Comparison of ENCODE assay signal across 8 mouse cellular contexts in the genomic region with DNA sequence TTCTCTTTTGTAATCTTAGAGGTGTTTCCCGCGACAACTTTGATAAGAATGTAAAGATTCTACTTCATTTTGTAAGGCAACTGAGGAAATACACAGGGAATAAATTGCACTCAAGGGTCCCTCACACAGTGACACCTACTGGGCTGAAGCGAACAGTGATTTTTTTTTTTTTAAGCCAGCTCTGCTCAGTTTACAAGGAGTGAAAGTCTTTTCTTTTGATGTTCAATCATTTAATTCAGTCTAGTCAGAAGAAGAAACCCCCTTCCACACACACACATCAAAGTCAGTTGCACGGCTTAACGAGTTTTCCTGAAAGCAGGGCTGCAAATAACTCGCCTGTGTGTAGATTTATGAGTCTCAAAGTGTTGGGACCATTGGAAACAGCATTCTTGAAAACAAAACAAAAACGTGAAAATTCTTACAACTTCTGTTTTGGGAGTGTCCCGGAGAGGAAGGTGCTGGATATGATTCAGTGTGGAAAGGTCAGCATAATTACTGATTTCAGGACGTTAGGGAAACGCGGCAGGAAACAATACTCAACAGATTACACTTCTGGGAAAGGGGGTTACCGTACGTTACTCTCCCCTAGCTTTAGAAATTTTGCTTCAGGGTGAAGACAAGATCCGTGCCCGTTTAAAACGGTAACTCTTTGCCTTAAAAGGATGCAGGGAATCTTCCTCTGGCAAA. TPM values are rescaled to one million over a fixed set of nuclear protein-coding genes. Genes with fewer than 3 reads are reported as not detected.
A peak's percentile ranks its signal among the peaks of the same experiment; 100 is the strongest.
DNase-seq lines count a peak whose midpoint lies in the region; ATAC-seq and TF ChIP-seq lines count a peak whose summit lies in the region.

A gene (plus strand): TSS at position 588 of the 687 bp plus-strand sequence.

- no peaks in the 10 kb centered on the region for H3K4me1 ChIP-seq in thymus, adult 2 months (replicated peaks; ENCODE audit: control insufficient read depth, insufficient read depth, low read length)
- no peaks in the 10 kb centered on the region for H3K4me1 ChIP-seq in embryonic facial prominence, embryonic 15.5 days
- H3K4me1 ChIP-seq in midbrain, embryonic 11.5 days (ENCODE audit: control insufficient read depth, insufficient read depth, low read length), result 0 out of 2 replicates have a peak, but pooled peaks cover 2% of the 10 kb centered on the region

- H3K4me2 ChIP-seq in embryonic facial prominence, embryonic 15.5 days (replicated peaks), result peak within 1 kb of the TSS; percentile 62
- H3K4me2 ChIP-seq in midbrain, embryonic 11.5 days, result peak within 1 kb of the TSS; percentile 77

- H3K4me3 ChIP-seq in thymus, adult 2 months (ENCODE audit: control insufficient read depth, insufficient read depth, low read length), result no peak within 1 kb of the TSS
- peak within 1 kb of the TSS; percentile 63 for H3K4me3 ChIP-seq in embryonic facial prominence, embryonic 15.5 days (replicated peaks)
- peak within 1 kb of the TSS; percentile 47 for H3K4me3 ChIP-seq in midbrain, embryonic 11.5 days (ENCODE audit: low read depth, low read length)

- intact Hi-C loops in heart, postnatal 10 days (cut with DNase I), result loop anchor here (2.0 to 5.0 kb wide), 3 partner anchors 193 to 627 kb away; no protein-coding TSS in a partner anchor
- intact Hi-C loops in left cerebral cortex, postnatal 14 days (cut with DNase I), result loop anchor here (5.0 to 10.0 kb wide), 2 partner anchors 191 to 627 kb away; no protein-coding TSS in a partner anchor

- H3K36me3 ChIP-seq in thymus, adult 2 months (ENCODE audit: control insufficient read depth, insufficient read depth, low read length), result no peaks in the 10 kb centered on the region
- no peaks in the 10 kb centered on the region for H3K36me3 ChIP-seq in embryonic facial prominence, embryonic 15.5 days
- H3K36me3 ChIP-seq in midbrain, embryonic 11.5 days (ENCODE audit: control insufficient read depth, insufficient read depth, low read length), result no peaks in the 10 kb centered on the region

- no peak for ATAC-seq in embryonic facial prominence, embryonic 15.5 days (ENCODE audit: insufficient number of reproducible peaks, low FRiP score, low TSS enrichment, low read depth)
- ATAC-seq in midbrain, embryonic 11.5 days (ENCODE audit: low FRiP score), result peak; percentile 15

- TF ChIP-seq CTCF in thymus, adult 2 months (IDR thresholded peaks at IDR 0.05; ENCODE audit: borderline replicate concordance, control insufficient read depth, extremely low read depth, insufficient read depth, low read length, poor library complexity), result no peak

- 3% methylated on average over 16 of the region's 16 CpGs for WGBS in thymus, adult 2 months
- 1% methylated on average over 16 of the region's 16 CpGs for WGBS in embryonic facial prominence, embryonic 15.5 days
- 1% methylated on average over 16 of the region's 16 CpGs for WGBS in midbrain, embryonic 11.5 days

- H3K27me3 ChIP-seq in thymus, adult 2 months (ENCODE audit: control insufficient read depth, insufficient read depth, low read length), result no peaks in the 10 kb centered on the region
- H3K27me3 ChIP-seq in embryonic facial prominence, embryonic 15.5 days, result no peaks in the 10 kb centered on the region
- H3K27me3 ChIP-seq in midbrain, embryonic 11.5 days (ENCODE audit: control insufficient read depth, insufficient read depth, low read length), result no peaks in the 10 kb centered on the region

- DNase-seq in thymus, postnatal 0 days (ENCODE audit: low spot score), result peak; percentile 3
- no peak for DNase-seq in thymus, adult 2 months
- DNase-seq in heart, postnatal 10 days, result peak; percentile 25 to 40
- DNase-seq in left cerebral cortex, postnatal 14 days (ENCODE audit: low spot score in 2 of 2), result peak in 1 of 2 experiments; percentile 12
- DNase-seq in midbrain, embryonic 11.5 days (ENCODE audit: low spot score, missing footprints), result peak; percentile 95
- DNase-seq in urinary bladder, postnatal 4 days (ENCODE audit: low spot score in 2 of 2), result no peak
- no peak for DNase-seq in urinary bladder, postnatal 14 days (ENCODE audit: low spot score)

- H3K9me3 ChIP-seq in embryonic facial prominence, embryonic 15.5 days (replicated peaks), result no peaks in the 10 kb centered on the region
- H3K9me3 ChIP-seq in midbrain, embryonic 11.5 days (ENCODE audit: control insufficient read depth, low read length), result no peaks in the 10 kb centered on the region

- no peak within 1 kb of the TSS for H3K27ac ChIP-seq in thymus, adult 2 months (ENCODE audit: control insufficient read depth, insufficient read depth, low read length)
- peak within 1 kb of the TSS; percentile 83 for H3K27ac ChIP-seq in embryonic facial prominence, embryonic 15.5 days (replicated peaks)
- no peak within 1 kb of the TSS; the same call in 1 of the 2 replicates for H3K27ac ChIP-seq in midbrain, embryonic 11.5 days (ENCODE audit: low read depth, low read length)

- TF ChIP-seq POLR2A in thymus, adult 2 months (IDR thresholded peaks at IDR 0.05; ENCODE audit: control insufficient read depth, extremely low read depth, insufficient read depth, low read length, poor library complexity), result no peak

- peak within 1 kb of the TSS; percentile 46 for H3K9ac ChIP-seq in embryonic facial prominence, embryonic 15.5 days
- H3K9ac ChIP-seq in midbrain, embryonic 11.5 days (ENCODE audit: low read length), result peak within 1 kb of the TSS; percentile 62

RNA-seq across cellular contexts. Expression of the gene that starts here (rescaled TPM):
- polyA plus RNA-seq in thymus, postnatal 0 days (2015; fragmentation: Nextera tagmentation; extraction: Ambion mirVana), result 3.6 TPM in 2 replicates
- polyA plus RNA-seq in thymus, adult 2 months (2012; rRNA removed), result 0.56 and 1.2 TPM in 2 replicates
- polyA plus RNA-seq in embryonic facial prominence, embryonic 15.5 days (2015; fragmentation: Nextera tagmentation; extraction: Ambion mirVana), result 38.5 and 40.6 TPM in 2 replicates
- 10 to 100 TPM; 34.6 to 39.9 TPM for total RNA-seq in heart, postnatal 10 days (2021)
- total RNA-seq in left cerebral cortex, postnatal 14 days (2021), result 10 to 100 TPM; 24.4 to 26.1 TPM
- 18.8 and 20.5 TPM in 2 replicates for polyA plus RNA-seq in midbrain, embryonic 11.5 days (2014; fragmentation: Nextera tagmentation; extraction: Ambion mirVana)

Comparison
In these comparisons a context has a peak if more than half of its experiments do, and no peak if none do; other contexts are left out.
1. DNase-seq: peak in thymus, postnatal 0 days (single experiment), heart, postnatal 10 days (2 of 2) and midbrain, embryonic 11.5 days (single experiment); none in thymus, adult 2 months (single experiment), urinary bladder, postnatal 4 days (0 of 2) and urinary bladder, postnatal 14 days (single experiment).